Mouse (Mus musculus) hindbrain, embryonic 16.5 days (tissue): ENCODE measurements at regions not wholly inside any gene's neighbourhood (a gene's known extent, or its start where the extent isn't known, plus 50 kb on each side); places are given as distances from the start of the nearest gene placed in this dataset.
"Not testable (repeated sequence)": the region's sequence is repeated elsewhere in the genome, so short reads cannot be mapped to it uniquely, and the experiment has no call there.

Source experiments
- ATAC-seq: fragments of 200-750 bp; cut with Nextera tagmentation; 2 replicates; pipeline ENCODE4 v1.8.0; 2017; ENCODE audit warnings: moderate TSS enrichment, moderate library complexity
- H3K27ac ChIP-seq: fragments of 300-500 bp; sonication (generic); 2 replicates; pipeline ENCODE4 v1.5.1; 2014; ENCODE audit warnings: low read depth, mild to moderate bottlenecking, control low read depth, low read length, moderate library complexity
- H3K27me3 ChIP-seq: fragments of 300-500 bp; sonication (generic); replicated peaks from 2 replicates; pipeline ENCODE4 v1.6.1; 2014; ENCODE audit warnings: low read length; ENCODE audit not compliant: control insufficient read depth, insufficient read depth
- H3K36me3 ChIP-seq: fragments of 300-500 bp; sonication (generic); 2 replicates; pipeline ENCODE4 v1.6.1; 2014; ENCODE audit warnings: mild to moderate bottlenecking, low read length, moderate library complexity, mixed read lengths; ENCODE audit not compliant: control insufficient read depth, insufficient read depth
- H3K4me1 ChIP-seq: fragments of 300-500 bp; sonication (generic); 2 replicates; pipeline ENCODE4 v1.6.1; 2014; ENCODE audit warnings: low read depth, low read length; ENCODE audit not compliant: control insufficient read depth, insufficient read depth
- H3K4me2 ChIP-seq: fragments of 300-500 bp; sonication (generic); 2 replicates; pipeline ENCODE4 v1.6.1; 2014; ENCODE audit warnings: mild to moderate bottlenecking, low read length, control low read depth, moderate library complexity
- H3K4me3 ChIP-seq: fragments of 300-500 bp; sonication (generic); 2 replicates; pipeline ENCODE4 v1.5.1; 2014; ENCODE audit warnings: mild to moderate bottlenecking, low read length, control low read depth, moderate library complexity
- H3K9ac ChIP-seq: fragments of 300-500 bp; sonication (generic); 2 replicates; pipeline ENCODE4 v1.6.1; 2014; ENCODE audit warnings: low read depth, mild to moderate bottlenecking, control low read depth, low read length, moderate library complexity
- H3K9me3 ChIP-seq: fragments of 300-500 bp; sonication (generic); 2 replicates; pipeline ENCODE4 v1.6.1; 2014; ENCODE audit warnings: mild to moderate bottlenecking, low read length, moderate library complexity; ENCODE audit not compliant: control insufficient read depth
- WGBS: fragments of 180-500 bp; shearing (Covaris S2); extraction: QIAGEN DNeasy Blood & Tissue Kit; methylation state at CpG from one replicate; pipeline ENCODE4 v1.1.7; 2014; 5-methylcytosine and 5-hydroxymethylcytosine counted together

- Histone ChIP-seq H3K27me3 (no peaks in the 10 kb centered on the region), H3K4me1 (no peaks in the 10 kb centered on the region), H3K9ac (no peak overlapping the region), H3K4me3 (no peak overlapping the region), H3K9me3 (no peaks in the 10 kb centered on the region), H3K4me2 (no peak overlapping the region), H3K27ac (no peak overlapping the region), H3K36me3 (no peaks in the 10 kb centered on the region)
- ATAC-seq = no peak
- WGBS = 58% methylated on average over 1 of the region's 1 CpGs
Observed at GRCm38 (mm10) chr9:116438580-116438979, 263.4 kb upstream of the Tgfbr2 start.

GRCm38 (mm10) chr9:116434414-116434813 is 259.3 kb upstream of the Tgfbr2 start:
- no peaks in the 10 kb centered on the region for H3K4me1 ChIP-seq
- no peaks in the 10 kb centered on the region for H3K27me3 ChIP-seq
- H3K4me3 ChIP-seq = no peak overlapping the region
- no peak for ATAC-seq
- H3K9me3 ChIP-seq = no peaks in the 10 kb centered on the region; the same call in 1 of the 2 replicates
- H3K27ac ChIP-seq = no peak overlapping the region
- no peak overlapping the region for H3K4me2 ChIP-seq
- H3K9ac ChIP-seq = no peak overlapping the region
- H3K36me3 ChIP-seq = no peaks in the 10 kb centered on the region
- WGBS = 72% methylated on average over 1 of the region's 1 CpGs

GRCm38 (mm10) chr9:116429061-116429460 is 253.9 kb upstream of the Tgfbr2 start:
- no peaks in the 10 kb centered on the region for H3K27me3 ChIP-seq
- no peak overlapping the region for H3K4me2 ChIP-seq
- no peaks in the 10 kb centered on the region for H3K4me1 ChIP-seq
- no peak overlapping the region for H3K9ac ChIP-seq
- 91% methylated on average over 4 of the region's 4 CpGs for WGBS
- no peaks in the 10 kb centered on the region for H3K36me3 ChIP-seq
- H3K9me3 ChIP-seq = no peaks in the 10 kb centered on the region; the same call in 1 of the 2 replicates
- no peak overlapping the region for H3K4me3 ChIP-seq
- no peak overlapping the region for H3K27ac ChIP-seq
- ATAC-seq = no peak

GRCm38 (mm10) chr9:116428475-116428874 is 253.3 kb upstream of the Tgfbr2 start:
- Histone ChIP-seq H3K4me3 (no peak overlapping the region), H3K4me1 (no peaks in the 10 kb centered on the region), H3K4me2 (no peak overlapping the region), H3K36me3 (no peaks in the 10 kb centered on the region), H3K9ac (no peak overlapping the region), H3K27me3 (no peaks in the 10 kb centered on the region), H3K9me3 (no peaks in the 10 kb centered on the region; the same call in 1 of the 2 replicates), H3K27ac (no peak overlapping the region)
- WGBS = 61% methylated on average over 6 of the region's 6 CpGs
- no peak for ATAC-seq

- H3K27me3 ChIP-seq = no peaks in the 10 kb centered on the region
- H3K4me3 ChIP-seq = no peak overlapping the region
- ATAC-seq = no peak
- no peak overlapping the region for H3K27ac ChIP-seq
- no peaks in the 10 kb centered on the region for H3K36me3 ChIP-seq
- H3K4me1 ChIP-seq = no peaks in the 10 kb centered on the region
- no peaks in the 10 kb centered on the region; the same call in 1 of the 2 replicates for H3K9me3 ChIP-seq
- WGBS = 57% methylated on average over 6 of the region's 6 CpGs
- H3K4me2 ChIP-seq = no peak overlapping the region
- H3K9ac ChIP-seq = no peak overlapping the region
Observed at GRCm38 (mm10) chr9:116427278-116427677, 252.1 kb upstream of the Tgfbr2 start.

GRCm38 (mm10) chr9:116426269-116426999 is 251.3 kb upstream of the Tgfbr2 start:
- Histone ChIP-seq H3K36me3 (no peaks in the 10 kb centered on the region), H3K27me3 (no peaks in the 10 kb centered on the region), H3K4me2 (no peak overlapping the region), H3K4me3 (no peak overlapping the region), H3K4me1 (no peaks in the 10 kb centered on the region), H3K27ac (no peak overlapping the region), H3K9ac (no peak overlapping the region), H3K9me3 (no peaks in the 10 kb centered on the region; the same call in 1 of the 2 replicates)
- ATAC-seq = no peak
- 53% methylated on average over 19 of the region's 19 CpGs for WGBS

- 84% methylated on average over 9 of the region's 9 CpGs for WGBS
- H3K4me1 ChIP-seq, H3K27me3 ChIP-seq, H3K9me3 ChIP-seq, ATAC-seq, H3K4me3 ChIP-seq, H3K9ac ChIP-seq, H3K27ac ChIP-seq, H3K4me2 ChIP-seq, H3K36me3 ChIP-seq: not testable (repeated sequence)
Observed at GRCm38 (mm10) chr9:116425400-116425799, 250.2 kb upstream of the Tgfbr2 start.

GRCm38 (mm10) chr9:116415021-116415420 is 239.9 kb upstream of the Tgfbr2 start:
- WGBS = 74% methylated on average over 4 of the region's 4 CpGs

GRCm38 (mm10) chr9:116411067-116411466 is 235.9 kb upstream of the Tgfbr2 start:
- Histone ChIP-seq H3K4me2 (no peak overlapping the region), H3K27me3 (no peaks in the 10 kb centered on the region), H3K4me3 (no peak overlapping the region), H3K4me1 (no peaks in the 10 kb centered on the region), H3K27ac (no peak overlapping the region), H3K9ac (no peak overlapping the region), H3K9me3 (no peaks in the 10 kb centered on the region), H3K36me3 (no peaks in the 10 kb centered on the region)
- 56% methylated on average over 5 of the region's 5 CpGs for WGBS
- ATAC-seq = no peak

More at GRCm38 (mm10) chr9:116415021-116415420, 239.9 kb upstream of the Tgfbr2 start:
- Histone ChIP-seq H3K9ac (no peak overlapping the region), H3K27me3 (no peaks in the 10 kb centered on the region), H3K9me3 (peaks cover 3% of the 10 kb centered on the region; the same call in 1 of the 2 replicates), H3K4me3 (no peak overlapping the region), H3K4me1 (no peaks in the 10 kb centered on the region), H3K36me3 (no peaks in the 10 kb centered on the region), H3K27ac (no peak overlapping the region), H3K4me2 (no peak overlapping the region)
- ATAC-seq = no peak
